Mouse (Mus musculus): ENCODE data around the gene Blcap.

Blcap gene

DNA sequence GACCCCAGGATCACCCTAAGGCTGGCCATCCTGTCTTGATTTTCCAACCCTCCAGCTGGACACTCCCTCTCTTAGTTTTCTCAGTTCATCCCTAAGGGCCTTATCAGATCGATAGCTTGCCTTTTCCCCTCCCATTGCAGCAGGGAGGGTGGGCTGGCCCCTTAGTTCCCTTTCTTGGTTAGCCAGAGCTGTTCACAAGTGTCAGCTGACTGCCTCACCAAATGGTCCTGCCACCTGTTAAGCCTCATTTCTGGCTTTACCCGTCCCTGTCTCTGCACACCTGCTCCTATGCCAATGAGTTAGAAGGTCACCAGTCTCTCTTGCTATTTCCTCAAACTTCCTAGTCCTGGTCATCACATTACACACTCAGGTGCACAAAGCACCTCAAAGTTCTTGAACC, 8.0 kb downstream of the Blcap start:
- Histone ChIP-seq H3K9me3 (ENCODE audit: low read length) (peaks cover 73% of the 10 kb centered on the region), H3K4me3 (replicated peaks; ENCODE audit: low read length) (peak overlapping the region; percentile 4; the same call in 1 of the 2 replicates), H3K36me3 (ENCODE audit: insufficient read depth, low read length) (peaks cover 56% of the 10 kb centered on the region), H3K27me3 (ENCODE audit: insufficient read depth, low read length) (no peaks in the 10 kb centered on the region), H3K4me1 (replicated peaks; ENCODE audit: low read depth, low read length) (peaks cover 19% of the 10 kb centered on the region)
- TF ChIP-seq CTCF (conservative IDR thresholded peaks at IDR 0.05; ENCODE audit: low read length) (no peak), NANOG (IDR thresholded peaks at IDR 0.05; ENCODE audit: borderline replicate concordance, low read length) (no peak), POU5F1 (IDR thresholded peaks at IDR 0.05; ENCODE audit: borderline replicate concordance, low read length) (no peak)

DNA sequence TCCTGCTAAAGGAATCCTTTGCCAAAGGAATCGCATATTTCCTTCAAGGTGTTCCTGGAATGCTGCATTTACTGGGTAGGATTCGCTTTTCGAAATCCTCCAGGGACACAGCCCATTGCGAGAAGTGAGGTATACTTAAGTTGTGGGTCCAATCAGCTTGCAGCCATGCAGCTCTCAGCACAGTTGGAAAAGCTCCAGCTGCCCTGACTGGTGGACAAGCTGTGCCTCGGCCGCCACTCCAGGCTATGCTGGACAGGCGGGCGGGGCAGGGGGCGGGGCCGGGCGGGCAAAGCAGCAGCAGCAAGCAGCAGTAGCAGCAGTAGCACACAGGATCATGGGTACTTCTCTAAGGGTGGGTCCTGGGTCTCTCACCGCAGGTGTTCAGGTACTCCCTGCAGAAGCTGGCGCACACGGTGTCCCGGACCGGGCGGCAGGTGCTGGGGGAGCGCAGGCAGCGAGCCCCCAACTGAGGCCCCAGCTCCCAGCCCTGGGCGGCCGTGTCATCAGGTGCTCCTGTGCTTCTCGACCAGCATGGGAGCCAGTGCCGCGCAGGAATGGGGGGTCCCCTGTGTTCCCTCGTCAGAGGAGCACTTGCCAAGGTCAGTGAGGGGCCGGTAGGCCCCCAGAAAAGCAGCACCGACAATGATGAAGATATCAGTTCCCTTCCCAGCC, 9.8 kb downstream of the Blcap start:
- peaks cover 90% of the 10 kb centered on the region for H3K9me3 ChIP-seq (ENCODE audit: low read length)
- no peaks in the 10 kb centered on the region for H3K27me3 ChIP-seq (ENCODE audit: insufficient read depth, low read length)
- H3K4me3 ChIP-seq (replicated peaks; ENCODE audit: low read length), result peak overlapping the region; percentile 23; the same call in 1 of the 2 replicates
- peaks cover 73% of the 10 kb centered on the region for H3K36me3 ChIP-seq (ENCODE audit: insufficient read depth, low read length)
- H3K4me1 ChIP-seq (replicated peaks; ENCODE audit: low read depth, low read length), result peaks cover 8% of the 10 kb centered on the region
- TF ChIP-seq CTCF (conservative IDR thresholded peaks at IDR 0.05; ENCODE audit: low read length) (no peak), POU5F1 (IDR thresholded peaks at IDR 0.05; ENCODE audit: borderline replicate concordance, low read length) (no peak), NANOG (IDR thresholded peaks at IDR 0.05; ENCODE audit: borderline replicate concordance, low read length) (no peak)

DNA sequence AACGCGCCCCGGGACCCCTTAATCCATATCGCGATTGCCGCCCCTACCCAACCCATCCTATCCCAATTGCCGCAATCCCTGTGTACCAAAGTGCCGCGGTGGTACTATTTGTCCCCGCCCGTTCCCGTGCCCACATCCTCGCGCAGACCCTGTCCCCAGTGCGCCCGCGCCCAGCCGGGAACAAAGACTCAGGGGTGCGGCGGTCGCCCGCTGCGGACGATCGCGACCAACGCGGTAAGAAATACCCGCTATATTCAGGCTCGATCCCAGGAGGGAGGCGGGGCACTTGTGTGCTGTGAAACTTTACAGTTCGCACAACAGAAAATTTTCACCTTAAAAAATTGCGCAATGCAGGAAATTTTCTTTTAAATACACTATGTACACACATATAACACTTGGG, 10.8 kb downstream of the Blcap start:
- Histone ChIP-seq H3K4me1 (replicated peaks; ENCODE audit: low read depth, low read length) (peaks cover 8% of the 10 kb centered on the region), H3K9me3 (ENCODE audit: low read length) (peaks cover 98% of the 10 kb centered on the region), H3K27me3 (ENCODE audit: insufficient read depth, low read length) (no peaks in the 10 kb centered on the region), H3K4me3 (replicated peaks; ENCODE audit: low read length) (no peak overlapping the region), H3K36me3 (ENCODE audit: insufficient read depth, low read length) (peaks cover 82% of the 10 kb centered on the region)
- TF ChIP-seq CTCF (conservative IDR thresholded peaks at IDR 0.05; ENCODE audit: low read length), result no peak
- no peak; the same call in 1 of the 2 replicates for TF ChIP-seq POU5F1 (IDR thresholded peaks at IDR 0.05; ENCODE audit: borderline replicate concordance, low read length)
- TF ChIP-seq NANOG (IDR thresholded peaks at IDR 0.05; ENCODE audit: borderline replicate concordance, low read length), result no peak

DNA sequence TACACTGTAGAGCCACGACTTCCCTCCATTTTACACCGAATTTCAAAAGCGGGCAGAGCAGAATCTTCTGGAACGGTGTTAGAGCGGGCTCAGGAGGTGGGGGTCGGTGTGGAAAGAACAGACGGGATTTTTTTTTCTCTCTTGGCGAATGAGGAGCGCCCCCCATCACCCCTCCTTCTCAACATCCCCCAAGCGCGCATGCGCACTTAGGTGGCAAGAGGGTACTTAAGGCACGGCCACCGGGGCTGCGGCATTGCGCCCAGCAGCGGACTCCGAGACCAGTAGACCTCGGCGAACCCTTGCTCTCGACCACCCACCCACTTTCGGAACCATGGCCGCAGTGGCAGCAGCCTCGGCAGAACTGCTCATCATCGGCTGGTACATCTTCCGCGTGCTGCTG, 11.2 kb downstream of the Blcap start, which contains the start of gene Nnat:
Nnat (plus strand) TSS at position 221 of the 400 bp plus-strand sequence.
- Histone ChIP-seq H3K4me1 (replicated peaks; ENCODE audit: low read depth, low read length) (peaks cover 4% of the 10 kb centered on the region), H3K27me3 (ENCODE audit: insufficient read depth, low read length) (no peaks in the 10 kb centered on the region), H3K4me3 (replicated peaks; ENCODE audit: low read length) (peak within 1 kb of the TSS; percentile 48), H3K36me3 (ENCODE audit: insufficient read depth, low read length) (peaks cover 83% of the 10 kb centered on the region), H3K9me3 (ENCODE audit: low read length) (peaks cover 94% of the 10 kb centered on the region)
- TF ChIP-seq POU5F1 (IDR thresholded peaks at IDR 0.05; ENCODE audit: borderline replicate concordance, low read length), result no peak
- TF ChIP-seq CTCF (conservative IDR thresholded peaks at IDR 0.05; ENCODE audit: low read length), result no peak
- no peak for TF ChIP-seq NANOG (IDR thresholded peaks at IDR 0.05; ENCODE audit: borderline replicate concordance, low read length)

DNA sequence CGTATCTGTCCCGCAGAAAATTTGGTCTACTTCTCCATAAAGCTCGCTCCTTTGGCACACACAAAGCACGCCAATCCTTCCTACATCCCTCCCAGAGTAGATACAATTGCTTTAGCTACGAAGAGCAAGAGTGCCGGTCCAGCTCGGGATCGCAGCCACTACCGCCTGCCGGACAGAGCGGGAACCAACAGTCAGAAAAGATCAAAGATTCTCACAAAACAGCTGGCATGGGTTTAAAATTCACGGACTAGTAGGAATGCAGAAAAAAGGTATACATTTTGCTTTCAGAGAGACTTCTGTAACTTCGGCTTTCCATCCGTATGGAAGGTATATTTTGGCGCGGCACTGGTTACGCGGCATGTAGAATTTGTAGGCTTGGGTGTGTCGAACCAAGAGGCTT, 11.6 kb downstream of the Blcap start:
- Histone ChIP-seq H3K36me3 (ENCODE audit: insufficient read depth, low read length) (peaks cover 83% of the 10 kb centered on the region), H3K27me3 (ENCODE audit: insufficient read depth, low read length) (no peaks in the 10 kb centered on the region), H3K4me3 (replicated peaks; ENCODE audit: low read length) (0 out of 2 replicates have a peak overlapping the region, but pooled peaks have one; percentile 13), H3K9me3 (ENCODE audit: low read length) (peaks cover 90% of the 10 kb centered on the region), H3K4me1 (replicated peaks; ENCODE audit: low read depth, low read length) (peaks cover 5% of the 10 kb centered on the region; the same call in 1 of the 2 replicates)
- TF ChIP-seq NANOG (IDR thresholded peaks at IDR 0.05; ENCODE audit: borderline replicate concordance, low read length), result no peak
- TF ChIP-seq POU5F1 (IDR thresholded peaks at IDR 0.05; ENCODE audit: borderline replicate concordance, low read length), result no peak
- TF ChIP-seq CTCF (conservative IDR thresholded peaks at IDR 0.05; ENCODE audit: low read length), result no peak

DNA sequence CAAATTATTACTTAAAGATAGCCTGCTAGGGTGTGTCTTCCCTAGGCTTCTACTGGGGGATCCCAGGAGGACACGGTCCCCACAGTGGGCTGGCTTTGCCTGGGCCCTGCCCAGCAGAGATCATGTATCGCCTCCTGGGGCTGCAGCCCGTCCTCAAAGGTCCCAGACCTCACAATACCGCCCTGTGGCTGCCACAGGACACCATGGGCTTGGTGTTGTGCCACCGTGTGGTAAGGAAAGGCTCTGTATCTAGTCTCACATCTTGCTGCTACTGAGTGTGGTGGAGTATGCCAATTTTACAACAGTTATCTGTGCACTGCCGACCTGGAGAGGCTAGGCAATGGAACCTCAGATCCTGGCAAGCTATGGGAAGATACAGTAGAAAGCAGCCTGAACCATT, 12.6 kb downstream of the Blcap start:
- no peak for TF ChIP-seq NANOG (IDR thresholded peaks at IDR 0.05; ENCODE audit: borderline replicate concordance, low read length)
- no peak for TF ChIP-seq CTCF (conservative IDR thresholded peaks at IDR 0.05; ENCODE audit: low read length)
- no peak for TF ChIP-seq POU5F1 (IDR thresholded peaks at IDR 0.05; ENCODE audit: borderline replicate concordance, low read length)

DNA sequence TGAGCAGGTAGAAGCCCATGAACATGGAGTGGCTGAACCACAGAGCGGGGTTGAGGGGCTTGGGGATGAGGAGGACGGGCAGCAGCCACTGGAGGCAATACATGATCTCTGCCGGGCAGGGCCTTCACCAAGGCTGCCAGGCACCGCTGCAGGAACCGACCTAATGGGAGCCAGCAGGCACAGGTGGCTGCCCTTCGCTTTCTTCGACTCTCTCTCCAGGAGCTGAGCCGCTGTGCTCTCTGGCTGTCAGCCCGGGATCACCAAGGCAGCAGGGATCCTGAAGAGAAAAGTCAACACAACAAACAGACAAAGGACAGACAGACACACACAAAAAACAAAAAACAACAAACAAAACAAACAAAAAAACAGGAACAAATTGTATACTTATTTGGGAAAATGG, 13.0 kb downstream of the Blcap start:
- Histone ChIP-seq H3K4me3 (replicated peaks; ENCODE audit: low read length) (no peak overlapping the region), H3K27me3 (ENCODE audit: insufficient read depth, low read length) (no peaks in the 10 kb centered on the region), H3K4me1 (replicated peaks; ENCODE audit: low read depth, low read length) (peaks cover 8% of the 10 kb centered on the region), H3K9me3 (ENCODE audit: low read length) (peaks cover 76% of the 10 kb centered on the region), H3K36me3 (ENCODE audit: insufficient read depth, low read length) (peaks cover 83% of the 10 kb centered on the region)
- no peak for TF ChIP-seq CTCF (conservative IDR thresholded peaks at IDR 0.05; ENCODE audit: low read length)
- no peak for TF ChIP-seq NANOG (IDR thresholded peaks at IDR 0.05; ENCODE audit: borderline replicate concordance, low read length)
- no peak for TF ChIP-seq POU5F1 (IDR thresholded peaks at IDR 0.05; ENCODE audit: borderline replicate concordance, low read length)

More for the DNA sequence above, 12.6 kb downstream of the Blcap start:
- Histone ChIP-seq H3K36me3 (ENCODE audit: insufficient read depth, low read length) (peaks cover 83% of the 10 kb centered on the region), H3K4me3 (replicated peaks; ENCODE audit: low read length) (peak overlapping the region; percentile 48), H3K27me3 (ENCODE audit: insufficient read depth, low read length) (no peaks in the 10 kb centered on the region), H3K9me3 (ENCODE audit: low read length) (peaks cover 81% of the 10 kb centered on the region), H3K4me1 (replicated peaks; ENCODE audit: low read depth, low read length) (peaks cover 8% of the 10 kb centered on the region)

DNA sequence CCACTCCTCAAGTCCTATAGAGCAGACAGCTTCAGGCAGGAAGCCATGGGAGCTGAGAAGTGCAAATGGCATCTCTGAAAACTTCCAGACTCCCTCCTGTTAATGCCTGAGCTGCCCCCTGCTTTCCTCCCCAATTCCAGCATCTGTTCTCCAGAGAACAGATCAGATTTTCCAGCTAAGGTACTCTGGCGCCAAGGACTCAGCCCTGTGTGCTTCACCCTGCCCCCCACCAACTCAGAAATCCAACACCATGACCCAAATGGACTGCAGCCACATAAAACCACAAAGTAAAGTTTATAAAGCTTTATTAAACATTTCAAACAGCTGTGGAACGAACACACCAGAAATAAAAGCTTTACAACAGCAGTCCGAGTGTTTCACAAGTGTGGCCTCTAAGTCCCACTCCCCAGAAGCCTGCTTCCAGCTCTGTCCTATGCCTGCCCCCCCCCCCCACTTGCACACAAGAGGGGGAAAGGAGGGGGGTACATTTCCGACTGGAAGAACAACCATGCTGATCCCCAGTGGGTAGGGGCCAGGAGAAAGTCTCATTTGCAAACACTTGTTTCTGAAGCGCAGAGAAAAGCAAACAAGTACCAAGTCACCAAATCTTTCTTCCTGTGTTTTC, 14.9 kb downstream of the Blcap start:
- TF ChIP-seq CTCF (conservative IDR thresholded peaks at IDR 0.05; ENCODE audit: low read length) (no peak), NANOG (IDR thresholded peaks at IDR 0.05; ENCODE audit: borderline replicate concordance, low read length) (no peak), POU5F1 (IDR thresholded peaks at IDR 0.05; ENCODE audit: borderline replicate concordance, low read length) (no peak)
- Histone ChIP-seq H3K4me1 (replicated peaks; ENCODE audit: low read depth, low read length) (peaks cover 17% of the 10 kb centered on the region), H3K9me3 (ENCODE audit: low read length) (peaks cover 57% of the 10 kb centered on the region), H3K4me3 (replicated peaks; ENCODE audit: low read length) (no peak overlapping the region), H3K36me3 (ENCODE audit: insufficient read depth, low read length) (peaks cover 72% of the 10 kb centered on the region), H3K27me3 (ENCODE audit: insufficient read depth, low read length) (no peaks in the 10 kb centered on the region)
